Mouse (Mus musculus): Measurements from ENCODE around the gene Tmem38b. TPM values are rescaled to one million over a fixed set of nuclear protein-coding genes. Genes with fewer than 3 reads are reported as not detected.

Tmem38b gene
- 15.2 and 17.0 TPM in 2 replicates for polyA plus RNA-seq (2015; fragmentation: Nextera tagmentation; extraction: Ambion mirVana)

- Histone ChIP-seq H3K4me1 (ENCODE audit: insufficient read depth) (peaks cover 27% of the 10 kb centered on the region), H3K27me3 (ENCODE audit: insufficient read depth, low read length) (no peaks in the 10 kb centered on the region), H3K9ac (replicated peaks) (peak within 1 kb of the TSS; percentile 89), H3K27ac (ENCODE audit: low read depth) (peak within 1 kb of the TSS; percentile 91), H3K36me3 (replicated peaks; ENCODE audit: insufficient read depth, low read length) (no peaks in the 10 kb centered on the region), H3K9me3 (ENCODE audit: low read length) (no peaks in the 10 kb centered on the region), H3K4me2 (ENCODE audit: low read depth, low read length) (peak within 1 kb of the TSS; percentile 91), H3K4me3 (ENCODE audit: low read depth, low read length) (peak within 1 kb of the TSS; percentile 89)
- under 1% methylated on average over 50 of the region's 55 CpGs for WGBS (ENCODE audit: insufficient replicate concordance)
- peak; percentile 25; the same call in 1 of the 2 replicates for TF ChIP-seq CTCF (IDR thresholded peaks at IDR 0.05; ENCODE audit: low read depth)
- TF ChIP-seq EP300 (IDR thresholded peaks at IDR 0.05; ENCODE audit: low read depth), result no peak
- ATAC-seq, result peak; percentile 86
- DNase-seq, result peak; percentile 92
These were observed at the start of gene Tmem38b for GRCm38 (mm10) chr4:53825821-53826605. Gene Tmem38b (plus strand): TSS chr4:53826045.

GRCm38 (mm10) chr4:53781396-53781795 is 44.4 kb upstream of the Tmem38b start:
- Histone ChIP-seq H3K9me3 (ENCODE audit: low read length) (no peaks in the 10 kb centered on the region), H3K4me3 (ENCODE audit: low read depth, low read length) (no peak overlapping the region), H3K27ac (ENCODE audit: low read depth) (no peak overlapping the region), H3K4me1 (ENCODE audit: insufficient read depth) (peaks cover 10% of the 10 kb centered on the region; the same call in 1 of the 2 replicates), H3K27me3 (ENCODE audit: insufficient read depth, low read length) (no peaks in the 10 kb centered on the region), H3K9ac (replicated peaks) (no peak overlapping the region), H3K36me3 (replicated peaks; ENCODE audit: insufficient read depth, low read length) (no peaks in the 10 kb centered on the region), H3K4me2 (ENCODE audit: low read depth, low read length) (no peak overlapping the region)
- TF ChIP-seq CTCF (IDR thresholded peaks at IDR 0.05; ENCODE audit: low read depth) (no peak), EP300 (IDR thresholded peaks at IDR 0.05; ENCODE audit: low read depth) (no peak)
- ATAC-seq (no peak), DNase-seq (no peak)
- 57% methylated on average over 4 of the region's 4 CpGs for WGBS (ENCODE audit: insufficient replicate concordance)

- no peak for DNase-seq
- WGBS (ENCODE audit: insufficient replicate concordance), result 32% methylated on average over 14 of the region's 14 CpGs
These were observed 43.4 kb upstream of the Tmem38b start for GRCm38 (mm10) chr4:53782216-53783070.

GRCm38 (mm10) chr4:53785746-53786398 is 40.0 kb upstream of the Tmem38b start:
- H3K4me1 ChIP-seq (ENCODE audit: insufficient read depth), result peaks cover 4% of the 10 kb centered on the region; the same call in 1 of the 2 replicates
- no peaks in the 10 kb centered on the region for H3K36me3 ChIP-seq (replicated peaks; ENCODE audit: insufficient read depth, low read length)
- H3K4me2 ChIP-seq (ENCODE audit: low read depth, low read length), result no peak overlapping the region
- TF ChIP-seq CTCF (IDR thresholded peaks at IDR 0.05; ENCODE audit: low read depth) (no peak), EP300 (IDR thresholded peaks at IDR 0.05; ENCODE audit: low read depth) (no peak)
- ATAC-seq (no peak), DNase-seq (no peak)
- no peaks in the 10 kb centered on the region for H3K9me3 ChIP-seq (ENCODE audit: low read length)
- no peaks in the 10 kb centered on the region for H3K27me3 ChIP-seq (ENCODE audit: insufficient read depth, low read length)
- H3K4me3 ChIP-seq (ENCODE audit: low read depth, low read length), result no peak overlapping the region
- WGBS (ENCODE audit: insufficient replicate concordance), result 60% methylated on average over 15 of the region's 15 CpGs
- no peak overlapping the region for H3K27ac ChIP-seq (ENCODE audit: low read depth)
- H3K9ac ChIP-seq (replicated peaks), result no peak overlapping the region

More at GRCm38 (mm10) chr4:53782216-53783070, 43.4 kb upstream of the Tmem38b start:
- Histone ChIP-seq H3K4me1 (ENCODE audit: insufficient read depth) (peaks cover 10% of the 10 kb centered on the region; the same call in 1 of the 2 replicates), H3K4me3 (ENCODE audit: low read depth, low read length) (no peak overlapping the region), H3K9me3 (ENCODE audit: low read length) (no peaks in the 10 kb centered on the region), H3K9ac (replicated peaks) (no peak overlapping the region), H3K27me3 (ENCODE audit: insufficient read depth, low read length) (no peaks in the 10 kb centered on the region), H3K36me3 (replicated peaks; ENCODE audit: insufficient read depth, low read length) (no peaks in the 10 kb centered on the region), H3K4me2 (ENCODE audit: low read depth, low read length) (no peak overlapping the region), H3K27ac (ENCODE audit: low read depth) (no peak overlapping the region)
- no peak for TF ChIP-seq CTCF (IDR thresholded peaks at IDR 0.05; ENCODE audit: low read depth)
- no peak for TF ChIP-seq EP300 (IDR thresholded peaks at IDR 0.05; ENCODE audit: low read depth)
- ATAC-seq, result no peak

GRCm38 (mm10) chr4:53786851-53787250 is 39.0 kb upstream of the Tmem38b start:
- 61% methylated on average over 5 of the region's 5 CpGs for WGBS (ENCODE audit: insufficient replicate concordance)
- TF ChIP-seq CTCF (IDR thresholded peaks at IDR 0.05; ENCODE audit: low read depth) (no peak), EP300 (IDR thresholded peaks at IDR 0.05; ENCODE audit: low read depth) (no peak)
- H3K9me3 ChIP-seq (ENCODE audit: low read length), result no peaks in the 10 kb centered on the region
- no peak overlapping the region for H3K9ac ChIP-seq (replicated peaks)
- H3K27me3 ChIP-seq (ENCODE audit: insufficient read depth, low read length), result no peaks in the 10 kb centered on the region
- no peak overlapping the region for H3K27ac ChIP-seq (ENCODE audit: low read depth)
- ATAC-seq (no peak), DNase-seq (no peak)
- H3K36me3 ChIP-seq (replicated peaks; ENCODE audit: insufficient read depth, low read length), result no peaks in the 10 kb centered on the region
- peaks cover 4% of the 10 kb centered on the region; the same call in 1 of the 2 replicates for H3K4me1 ChIP-seq (ENCODE audit: insufficient read depth)
- H3K4me2 ChIP-seq (ENCODE audit: low read depth, low read length), result no peak overlapping the region
- H3K4me3 ChIP-seq (ENCODE audit: low read depth, low read length), result no peak overlapping the region
